Mouse (Mus musculus) MEL (cell line): ENCODE data around the gene Top2a. TPM values are rescaled to one million over a fixed set of nuclear protein-coding genes. Genes with fewer than 3 reads are reported as not detected.

Experiments used
- DNase-seq: peaks from one replicate; pipeline ENCODE4 v3.0.0; 2011; ENCODE audit warnings: low read depth, low spot score
- H3K27ac ChIP-seq: 2 replicates; pipeline ENCODE4 v1.5.1; 2012; ENCODE audit warnings: low read depth, mild to moderate bottlenecking, control low read depth, low read length, moderate library complexity; ENCODE audit not compliant: control insufficient read depth
- H3K27me3 ChIP-seq, 2 experiments: fragments of 150-350 bp in 1 of 2; sonication (generic) in 1 of 2; 2 replicates each; pipeline ENCODE4 v1.6.1; 2012; ENCODE audit warnings: low read length in 2 of 2, mild to moderate bottlenecking in 2 of 2, improper control_type of control experiment in 1 of 2, moderate library complexity in 1 of 2; ENCODE audit not compliant: insufficient read depth in 2 of 2, control insufficient read depth in 1 of 2
- H3K36me3 ChIP-seq, 2 experiments: 2 replicates each; pipeline ENCODE4 v1.6.1; 2012 to 2014; ENCODE audit warnings: low read length in 2 of 2, improper control_type of control experiment in 1 of 2, inconsistent platforms in 1 of 2, mild to moderate bottlenecking in 1 of 2; ENCODE audit not compliant: insufficient read depth in 2 of 2, control insufficient read depth in 1 of 2
- H3K4me1 ChIP-seq, 2 experiments: fragments of 150-350 bp in 1 of 2; sonication (generic) in 1 of 2; 2 replicates each; pipeline ENCODE4 v1.6.1; 2012; ENCODE audit warnings: low read length in 2 of 2, improper control_type of control experiment in 1 of 2, mild to moderate bottlenecking in 1 of 2; ENCODE audit not compliant: insufficient read depth in 2 of 2, control insufficient read depth in 1 of 2
- H3K4me3 ChIP-seq, 2 experiments: fragments of 150-350 bp in 1 of 2; sonication (generic) in 1 of 2; 2 replicates each; pipeline ENCODE4 v1.5.1; 2012; ENCODE audit warnings: low read depth in 2 of 2, low read length in 2 of 2, mild to moderate bottlenecking in 2 of 2, moderate library complexity in 2 of 2, control low read depth in 1 of 2, improper control_type of control experiment in 1 of 2; ENCODE audit not compliant: control insufficient read depth in 1 of 2, insufficient read depth in 1 of 2
- H3K79me2 ChIP-seq: 2 replicates; pipeline ENCODE4 v1.6.1; 2012; ENCODE audit warnings: mild to moderate bottlenecking, low read length, moderate library complexity; ENCODE audit not compliant: control insufficient read depth, poor library complexity, insufficient read depth
- H3K9ac ChIP-seq: 2 replicates; pipeline ENCODE4 v1.6.1; 2012; ENCODE audit warnings: low read depth, mild to moderate bottlenecking, control low read depth, low read length, moderate library complexity; ENCODE audit not compliant: control insufficient read depth, poor library complexity, severe bottlenecking
- H3K9me3 ChIP-seq: fragments of 150-350 bp; sonication (generic); replicated peaks from 2 replicates; pipeline ENCODE4 v1.6.1; 2012; ENCODE audit warnings: mild to moderate bottlenecking, low read length, improper control_type of control experiment, moderate library complexity; ENCODE audit not compliant: insufficient read depth
- BHLHE40 ChIP-seq: IDR thresholded peaks from 2 replicates; pipeline ENCODE4 v1.6.1; 2012; ENCODE audit warnings: low read depth, mild to moderate bottlenecking, inconsistent platforms, low read length, improper control_type of control experiment, borderline replicate concordance
- CHD1 ChIP-seq: IDR thresholded peaks from 2 replicates; pipeline ENCODE4 v1.6.1; 2012; ENCODE audit warnings: low read depth, mild to moderate bottlenecking, inconsistent platforms, low read length, improper control_type of control experiment
- E2F4 ChIP-seq: IDR thresholded peaks from 2 replicates; pipeline ENCODE4 v1.6.1; 2011; ENCODE audit warnings: low read depth, low read length, improper control_type of control experiment, borderline replicate concordance
- EP300 ChIP-seq, 2 experiments: IDR thresholded peaks; 2 replicates each; pipeline ENCODE4 v1.6.1; 2011; ENCODE audit warnings: improper control_type of control experiment in 2 of 2, low read length in 2 of 2, low read depth in 1 of 2, mild to moderate bottlenecking in 1 of 2
- GABPA ChIP-seq: IDR thresholded peaks from 2 replicates; pipeline ENCODE4 v1.6.1; 2012; ENCODE audit warnings: low read depth, mild to moderate bottlenecking, inconsistent platforms, low read length, improper control_type of control experiment, moderate library complexity
- HCFC1 ChIP-seq: IDR thresholded peaks from 2 replicates; pipeline ENCODE4 v1.6.1; 2012; ENCODE audit warnings: low read depth, mild to moderate bottlenecking, inconsistent platforms, low read length, improper control_type of control experiment, moderate library complexity
- JUND ChIP-seq: IDR thresholded peaks from 2 replicates; pipeline ENCODE4 v1.6.1; 2011; ENCODE audit warnings: low read depth, mild to moderate bottlenecking, improper control_type of control experiment, low read length
- KAT2A ChIP-seq: conservative IDR thresholded peaks from 2 replicates; pipeline ENCODE4 v1.6.1; 2012; ENCODE audit warnings: low read depth, low read length, improper control_type of control experiment, inconsistent platforms
- MAFK ChIP-seq: IDR thresholded peaks from 2 replicates; pipeline ENCODE4 v1.6.1; 2011; ENCODE audit warnings: low read depth, mild to moderate bottlenecking, low read length, improper control_type of control experiment, borderline replicate concordance
- MEF2A ChIP-seq: IDR thresholded peaks from 2 replicates; pipeline ENCODE4 v1.6.1; 2014; ENCODE audit warnings: low read depth, mild to moderate bottlenecking, inconsistent platforms, low read length, improper control_type of control experiment; ENCODE audit not compliant: poor library complexity, insufficient replicate concordance, severe bottlenecking; ENCODE audit errors: extremely low read depth
- MXI1 ChIP-seq: IDR thresholded peaks from 2 replicates; pipeline ENCODE4 v1.6.1; 2011; ENCODE audit warnings: mild to moderate bottlenecking, low read depth, low read length, improper control_type of control experiment
- POLR2A ChIP-seq, 2 experiments: IDR thresholded peaks; 2 replicates each; pipeline ENCODE4 v1.6.1; 2011 to 2012; ENCODE audit warnings: low read length in 2 of 2, mild to moderate bottlenecking in 2 of 2, control low read depth in 1 of 2, improper control_type of control experiment in 1 of 2, low read depth in 1 of 2, moderate library complexity in 1 of 2; ENCODE audit not compliant: control insufficient read depth in 1 of 2, insufficient read depth in 1 of 2, poor library complexity in 1 of 2
- POLR2AphosphoS5 ChIP-seq: IDR thresholded peaks from 2 replicates; pipeline ENCODE4 v1.6.1; 2012; ENCODE audit warnings: low read depth, borderline replicate concordance, mild to moderate bottlenecking, inconsistent platforms, low read length, moderate library complexity, mixed read lengths
- SMC3 ChIP-seq: IDR thresholded peaks from 2 replicates; pipeline ENCODE4 v1.6.1; 2011; ENCODE audit warnings: low read depth, low read length, improper control_type of control experiment
- TBP ChIP-seq: IDR thresholded peaks from 2 replicates; pipeline ENCODE4 v1.8.0; 2011; ENCODE audit warnings: low read depth, low read length, improper control_type of control experiment
- USF1 ChIP-seq: IDR thresholded peaks from 2 replicates; pipeline ENCODE4 v1.6.1; 2014; ENCODE audit warnings: low read depth, mild to moderate bottlenecking, inconsistent platforms, low read length, improper control_type of control experiment, moderate library complexity
- USF2 ChIP-seq, 2 experiments: IDR thresholded peaks; 2 replicates each; pipeline ENCODE4 v1.6.1; 2011 to 2012; ENCODE audit warnings: improper control_type of control experiment in 2 of 2, low read length in 2 of 2, borderline replicate concordance in 1 of 2, inconsistent platforms in 1 of 2, low read depth in 1 of 2, mild to moderate bottlenecking in 1 of 2; ENCODE audit not compliant: insufficient read depth in 1 of 2
- ZKSCAN1 ChIP-seq: IDR thresholded peaks from 2 replicates; pipeline ENCODE4 v1.6.1; 2012; ENCODE audit warnings: low read depth, mild to moderate bottlenecking, inconsistent platforms, low read length, improper control_type of control experiment, moderate library complexity
- polyA plus RNA-seq, 2 experiments: library from polyadenylated mRNA; stranded (reverse) in 1 of 2; unstranded in 1 of 2; fragments of >175 nt in 1 of 2; fragments of >200 nt in 1 of 2; gene quantifications; 2 replicates each; pipeline versions ENCODE4 v1.2.1 to v1.2.4; 2012; ENCODE audit warnings: low replicate concordance in 2 of 2, low read depth in 1 of 2; ENCODE audit not compliant: insufficient read length in 2 of 2, insufficient read depth in 1 of 2, missing spikeins in 1 of 2
- total RNA-seq: library from RNA; depleted of rRNA; stranded (reverse); fragments of 300-350 nt; gene quantifications from 2 replicates; pipeline ENCODE4 v1.2.3, GENCODE M21; 2012

The Top2a gene
- total and polyA plus RNA-seq, 3 experiments = 395 to 643 (median 443) TPM

DNA sequence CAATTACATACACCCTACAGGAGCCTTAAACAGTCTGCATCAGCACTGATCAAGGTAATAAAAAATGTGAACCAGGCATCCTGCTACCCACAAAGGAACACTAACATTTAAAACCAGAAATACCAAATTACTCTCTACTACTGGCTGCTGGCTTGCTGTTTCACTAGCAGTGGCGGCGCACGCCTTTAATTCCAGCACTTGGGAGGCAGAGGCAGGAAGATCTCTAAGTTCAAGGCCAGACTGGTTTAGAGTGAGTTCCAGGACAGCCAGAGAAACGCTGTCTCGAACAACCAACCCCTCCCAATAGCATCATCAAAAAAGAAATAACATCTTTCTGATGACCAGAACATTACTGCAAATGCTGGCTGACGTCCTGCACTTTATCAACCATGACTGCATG is 4.1 kb downstream of the Top2a start:
- no peak for DNase-seq
- no peak overlapping the region for H3K4me3 ChIP-seq
- H3K27me3 ChIP-seq = no peaks in the 10 kb centered on the region

DNA sequence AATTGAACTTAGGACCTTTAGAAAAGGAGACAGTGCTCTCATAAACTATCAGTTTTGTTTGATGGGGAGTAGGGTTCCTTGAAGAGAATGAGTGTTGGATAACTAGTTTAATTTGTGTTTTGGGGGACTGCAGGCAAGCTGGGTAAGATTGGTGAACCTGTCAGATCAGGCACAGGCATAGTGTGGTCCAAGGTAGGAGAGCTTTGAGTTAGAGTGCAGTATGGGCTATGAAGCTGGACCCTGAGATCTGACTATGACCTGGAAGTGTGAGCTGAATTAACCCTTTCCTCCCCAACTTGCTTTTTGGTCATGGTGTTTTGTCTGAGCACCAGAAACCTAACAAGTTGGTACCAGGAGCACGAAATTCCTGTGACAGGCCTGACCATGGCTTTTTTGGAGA is 10.1 kb downstream of the Top2a start:
- no peak for DNase-seq
- peaks cover 62 to 94% of the 10 kb centered on the region in 2 experiments for H3K36me3 ChIP-seq
- H3K9me3 ChIP-seq = no peaks in the 10 kb centered on the region
- H3K4me3 ChIP-seq = no peak overlapping the region
- no peak overlapping the region for H3K27ac ChIP-seq
- no peaks in the 10 kb centered on the region for H3K27me3 ChIP-seq
- peaks cover 2 to 7% of the 10 kb centered on the region in 2 experiments; a peak in 2 of 4 replicates for H3K4me1 ChIP-seq
- H3K79me2 ChIP-seq = peaks cover 14% of the 10 kb centered on the region
- no peak overlapping the region for H3K9ac ChIP-seq
- 0 out of 4 replicates have a peak, but pooled peaks of 1 of the 2 experiments have one; percentile 3 for TF ChIP-seq POLR2A (IDR thresholded peaks at IDR 0.05; ENCODE audit: control insufficient read depth in 1 of 2, insufficient read depth in 1 of 2, low read depth in 1 of 2, low read length in 2 of 2, poor library complexity in 1 of 2)
- TF ChIP-seq EP300 (IDR thresholded peaks at IDR 0.05; ENCODE audit: low read depth in 1 of 2, low read length in 2 of 2) = no peak
- TF ChIP-seq, all 39 proteins: peak for 1

More for the DNA sequence above, 4.1 kb downstream of the Top2a start:
- TF ChIP-seq MAFK (no peak), GABPA (no peak), USF1 (no peak), TBP (no peak), E2F4 (no peak), KAT2A (no peak), JUND (no peak), MXI1 (no peak), MEF2A (no peak), ZKSCAN1 (no peak), SMC3 (no peak), USF2 (IDR thresholded peaks at IDR 0.05; ENCODE audit: borderline replicate concordance in 1 of 2, insufficient read depth in 1 of 2, low read depth in 1 of 2, low read length in 2 of 2) (no peak), BHLHE40 (no peak), POLR2A (IDR thresholded peaks at IDR 0.05; ENCODE audit: control insufficient read depth in 1 of 2, insufficient read depth in 1 of 2, low read depth in 1 of 2, low read length in 2 of 2, poor library complexity in 1 of 2) (no peak), HCFC1 (no peak), POLR2AphosphoS5 (no peak), CHD1 (no peak)
- Histone ChIP-seq H3K9me3 (no peaks in the 10 kb centered on the region), H3K36me3 (peaks cover 55 to 76% of the 10 kb centered on the region in 2 experiments), H3K4me1 (peaks cover 0 to 11% of the 10 kb centered on the region in 2 experiments; a peak in 3 of 4 replicates), H3K27ac (no peak overlapping the region), H3K9ac (no peak overlapping the region), H3K79me2 (peaks cover 43% of the 10 kb centered on the region)
